29 mouse cellular contexts compared by ENCODE assay signal in the genomic region with DNA sequence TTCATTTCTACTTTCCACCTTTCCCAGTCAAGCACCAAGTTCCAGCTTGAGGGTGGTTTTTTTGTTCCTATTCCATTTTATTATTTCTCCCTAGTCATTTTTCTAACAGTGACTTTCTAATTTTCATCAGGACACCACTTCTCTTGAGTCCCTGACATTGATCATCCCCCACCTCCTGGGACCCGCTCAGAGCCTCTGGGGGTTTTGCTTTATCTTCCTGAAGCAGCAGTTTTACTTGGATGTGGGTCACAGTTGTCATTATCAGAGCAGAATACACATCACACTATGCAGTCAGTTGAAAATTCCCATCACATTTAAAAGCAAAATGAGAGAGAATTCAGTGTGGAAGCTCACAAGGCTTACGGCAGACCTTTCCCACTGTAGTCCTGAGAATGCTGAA. TPM values are rescaled to one million over a fixed set of nuclear protein-coding genes. Genes with fewer than 3 reads are reported as not detected.
"Had no signal": no experiment of that assay in that cellular context is flagged by ENCODE, and none has a peak within 500 bp of the region (broad histone marks: within the 10 kb centered on the region; RNA-seq: fewer than 3 reads in every experiment).

No protein-coding gene starts in this region.

- H3K27ac ChIP-seq: gastrocnemius, adult 2 months; heart, adult 2 months; hindbrain, embryonic 10.5 days; hindbrain, embryonic 12.5 days; hindbrain, embryonic 14.5 days; intestine, embryonic 15.5 days; layer of hippocampus, adult 2 months; left cerebral cortex, adult 2 months; limb, embryonic 10.5 days; limb, embryonic 12.5 days had no signal

- H3K36me3 ChIP-seq: hindbrain, embryonic 10.5 days; hindbrain, embryonic 12.5 days; intestine, embryonic 15.5 days; limb, embryonic 10.5 days; limb, embryonic 12.5 days had no signal

- H3K9me3 ChIP-seq: hindbrain, embryonic 10.5 days; hindbrain, embryonic 12.5 days; intestine, embryonic 15.5 days; limb, embryonic 10.5 days; limb, embryonic 12.5 days had no signal

- H3K4me1 ChIP-seq: hindbrain, embryonic 10.5 days; hindbrain, embryonic 12.5 days; intestine, embryonic 15.5 days; limb, embryonic 10.5 days; limb, embryonic 12.5 days had no signal

- H3K4me3 ChIP-seq: gastrocnemius, adult 2 months; heart, adult 2 months; hindbrain, embryonic 10.5 days; hindbrain, embryonic 12.5 days; intestine, embryonic 15.5 days; layer of hippocampus, adult 2 months; left cerebral cortex, adult 2 months; limb, embryonic 10.5 days; limb, embryonic 12.5 days had no signal

- H3K4me2 ChIP-seq: heart, embryonic 11.5 days; hindbrain, embryonic 12.5 days; hindbrain, embryonic 14.5 days; intestine, embryonic 15.5 days; limb, embryonic 12.5 days had no signal

- ATAC-seq: hindbrain, embryonic 16.5 days; inflammation-experienced regulatory T-cells, adult 6 months; intestine, embryonic 15.5 days; intestine, postnatal 0 days had no signal

- H3K9ac ChIP-seq: hindbrain, embryonic 12.5 days; hindbrain, embryonic 14.5 days; intestine, embryonic 15.5 days; limb, embryonic 12.5 days had no signal

- H3K27me3 ChIP-seq: hindbrain, embryonic 12.5 days; intestine, embryonic 15.5 days; limb, embryonic 12.5 days had no signal

- DNase-seq: gastrocnemius, adult 2 months; gastrocnemius, postnatal 10 days; gastrocnemius, postnatal 25 days; heart, adult 2 months; heart, postnatal 10 days; heart, postnatal 4 days; kidney, adult 18-20 months; kidney, adult 8-10 months; kidney, postnatal 10 days; kidney, postnatal 25 days; kidney, postnatal 4 days; liver had no signal

RNA-seq across cellular contexts. Expression of gene Shisal2b, which starts 10.0 kb away (rescaled TPM):
- total RNA-seq: gastrocnemius, postnatal 10 days; gastrocnemius, postnatal 4 days; granulocyte monocyte progenitor cell, adult 5-6 weeks; heart, adult 2 months; heart, postnatal 25 days had no signal
- polyA plus RNA-seq: heart, adult 2 months; heart, embryonic 14.5 days; heart, embryonic 16.5 days; hindbrain, embryonic 10.5 days; limb, embryonic 12.5 days had no signal
